Mouse (Mus musculus) kidney, embryonic 15.5 days (tissue): ENCODE results near the gene Slc38a9. TPM values are rescaled to one million over a fixed set of nuclear protein-coding genes. Genes with fewer than 3 reads are reported as not detected.

Source experiments
- ATAC-seq: fragments of 200-750 bp; cut with Nextera tagmentation; replicated peaks from 2 replicates; pipeline ENCODE4 v1.8.0; 2017; ENCODE audit warnings: moderate TSS enrichment; ENCODE audit not compliant: low FRiP score
- H3K27ac ChIP-seq: fragments of 300-500 bp; sonication (generic); 2 replicates; pipeline ENCODE4 v1.5.1; 2015; ENCODE audit warnings: mild to moderate bottlenecking, inconsistent platforms
- H3K27me3 ChIP-seq: fragments of 300-500 bp; sonication (generic); 2 replicates; pipeline ENCODE4 v1.6.1; 2015; ENCODE audit warnings: inconsistent platforms
- H3K36me3 ChIP-seq: fragments of 300-500 bp; sonication (generic); 2 replicates; pipeline ENCODE4 v1.6.1; 2015; ENCODE audit warnings: inconsistent platforms
- H3K4me1 ChIP-seq: fragments of 300-500 bp; sonication (generic); 2 replicates; pipeline ENCODE4 v1.6.1; 2015; ENCODE audit warnings: inconsistent platforms
- H3K4me2 ChIP-seq: fragments of 300-500 bp; sonication (generic); 2 replicates; pipeline ENCODE4 v1.6.1; 2015; ENCODE audit warnings: moderate library complexity, mild to moderate bottlenecking, inconsistent platforms
- H3K4me3 ChIP-seq: fragments of 300-500 bp; sonication (generic); replicated peaks from 2 replicates; pipeline ENCODE4 v1.5.1; 2015; ENCODE audit warnings: mild to moderate bottlenecking, inconsistent platforms
- H3K9ac ChIP-seq: fragments of 300-500 bp; sonication (generic); 2 replicates; pipeline ENCODE4 v1.6.1; 2015; ENCODE audit warnings: mild to moderate bottlenecking, inconsistent platforms
- H3K9me3 ChIP-seq: fragments of 300-500 bp; sonication (generic); replicated peaks from 2 replicates; pipeline ENCODE4 v1.6.1; 2016; ENCODE audit warnings: inconsistent platforms
- WGBS: fragments of 180-500 bp; shearing (Covaris S2); methylation state at CpG from one replicate; pipeline ENCODE4 v1.1.7; 2015; ENCODE audit warnings: mixed read lengths; 5-methylcytosine and 5-hydroxymethylcytosine counted together
- polyA plus RNA-seq: library from polyadenylated mRNA; unstranded; fragments of >200 nt; fragmentation: Nextera tagmentation; extraction: Ambion mirVana; gene quantifications from 2 replicates; pipeline ENCODE4 v1.2.1, GENCODE M21; 2015

Slc38a9 gene
- polyA plus RNA-seq, 1 experiment from 2014 or later, result 15.2 TPM

DNA sequence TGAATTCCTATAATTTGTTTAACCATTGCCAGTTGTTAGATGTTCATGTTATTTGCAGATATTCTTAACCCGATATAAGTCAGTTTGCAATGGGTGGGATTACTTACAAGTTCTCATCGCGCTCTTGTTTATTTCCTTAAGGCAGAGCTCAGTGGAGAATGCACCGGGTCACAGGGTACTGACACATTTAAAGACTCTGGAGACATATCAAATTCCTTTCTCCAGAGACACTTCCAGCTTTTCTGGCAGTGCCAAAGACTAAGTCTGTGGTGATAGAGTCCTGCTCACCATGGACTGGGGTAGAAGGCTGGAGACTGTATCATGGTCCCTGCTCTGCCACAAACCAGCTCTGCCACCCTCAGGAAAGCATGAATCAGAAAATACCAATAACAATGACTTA is 102.0 kb downstream of the Slc38a9 start:
- peaks cover 6% of the 10 kb centered on the region; the same call in 1 of the 2 replicates for H3K9me3 ChIP-seq
- no peaks in the 10 kb centered on the region; the same call in 1 of the 2 replicates for H3K36me3 ChIP-seq
- no peak overlapping the region for H3K9ac ChIP-seq
- H3K4me1 ChIP-seq, result peaks cover 40% of the 10 kb centered on the region
- WGBS, result 24% methylated on average over 4 of the region's 4 CpGs
- no peaks in the 10 kb centered on the region for H3K27me3 ChIP-seq
- peak overlapping the region; percentile 32; the same call in 1 of the 2 replicates for H3K27ac ChIP-seq
- H3K4me3 ChIP-seq, result no peak overlapping the region
- no peak overlapping the region for H3K4me2 ChIP-seq
- ATAC-seq, result peak; percentile 64

DNA sequence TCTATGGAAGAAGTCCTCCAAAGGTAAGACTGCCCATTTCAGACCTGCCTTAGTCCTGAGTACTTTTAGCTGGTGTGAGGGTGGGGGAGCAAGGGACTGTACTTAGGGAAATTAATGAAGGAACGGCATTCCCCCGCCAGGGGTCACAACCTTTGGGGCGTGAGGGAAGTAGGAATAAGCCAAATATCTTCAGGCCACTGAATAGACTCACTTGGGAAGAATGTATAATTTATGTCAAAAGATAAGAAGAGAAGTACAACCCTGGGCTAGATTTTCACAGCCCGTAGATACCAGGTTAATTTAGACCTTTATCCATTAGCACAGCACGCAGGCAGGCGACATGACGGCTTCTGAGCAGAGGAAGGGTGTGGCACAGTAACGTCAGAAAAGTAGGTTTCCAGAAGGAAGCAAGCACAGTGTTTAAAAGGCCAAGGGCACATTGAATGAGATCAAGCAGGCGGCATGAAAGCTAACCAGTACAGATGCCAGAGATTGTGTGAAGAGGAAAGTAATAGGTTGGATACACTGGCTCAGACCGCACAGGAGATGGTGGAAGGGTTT is 103.1 kb downstream of the Slc38a9 start:
- no peak for ATAC-seq
- H3K9ac ChIP-seq, result no peak overlapping the region
- 53% methylated on average over 10 of the region's 10 CpGs for WGBS
- no peaks in the 10 kb centered on the region; the same call in 1 of the 2 replicates for H3K36me3 ChIP-seq
- peak overlapping the region; percentile 78 for H3K27ac ChIP-seq
- H3K4me2 ChIP-seq, result no peak overlapping the region
- peaks cover 40% of the 10 kb centered on the region for H3K4me1 ChIP-seq
- H3K4me3 ChIP-seq, result no peak overlapping the region
- peaks cover 8% of the 10 kb centered on the region; the same call in 1 of the 2 replicates for H3K9me3 ChIP-seq
- H3K27me3 ChIP-seq, result no peaks in the 10 kb centered on the region

DNA sequence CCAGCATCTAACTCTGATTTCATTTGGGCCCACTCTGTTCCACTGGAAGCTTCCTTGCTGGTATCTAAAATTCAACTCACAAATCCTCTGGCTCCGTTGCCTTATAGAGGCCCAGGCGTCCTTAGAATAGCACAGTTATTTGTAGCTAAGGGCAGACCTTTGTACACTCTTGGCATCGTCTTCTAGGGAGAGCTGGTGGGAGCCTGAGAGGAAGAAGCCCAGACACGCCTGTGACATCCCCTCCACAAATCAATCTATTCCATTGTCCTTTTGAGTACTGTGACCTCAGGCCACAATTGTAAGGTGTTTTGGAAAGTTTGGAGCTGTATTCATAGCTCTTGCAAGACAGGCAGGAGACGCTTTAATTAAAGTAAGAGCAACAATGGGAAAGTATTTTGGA is 104.0 kb downstream of the Slc38a9 start:
- Histone ChIP-seq H3K4me1 (peaks cover 38% of the 10 kb centered on the region), H3K9me3 (peaks cover 8% of the 10 kb centered on the region; the same call in 1 of the 2 replicates), H3K9ac (no peak overlapping the region), H3K27ac (peak overlapping the region; percentile 78), H3K4me2 (no peak overlapping the region), H3K36me3 (no peaks in the 10 kb centered on the region; the same call in 1 of the 2 replicates), H3K27me3 (no peaks in the 10 kb centered on the region), H3K4me3 (no peak overlapping the region)
- WGBS, result 55% methylated on average over 5 of the region's 5 CpGs
- no peak for ATAC-seq

DNA sequence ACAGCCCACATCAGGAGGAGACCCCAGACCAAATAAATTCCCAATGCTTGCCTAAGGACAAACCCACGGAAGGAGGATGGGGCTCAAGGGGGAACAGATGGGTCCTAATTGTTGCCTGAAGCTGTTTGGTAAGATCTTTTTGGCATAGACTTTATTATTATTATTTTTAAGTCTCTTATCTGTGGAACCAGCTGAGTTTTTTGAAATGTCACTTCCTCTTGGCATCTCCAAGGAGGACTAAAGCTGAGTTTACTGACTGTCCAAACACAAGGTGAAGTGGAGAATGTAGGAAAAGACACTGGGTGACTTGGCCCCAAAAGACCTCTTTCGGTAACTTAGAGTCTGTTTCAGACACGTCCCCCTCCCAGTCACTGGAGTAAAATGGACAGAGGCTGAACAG is 105.1 kb downstream of the Slc38a9 start:
- peaks cover 34% of the 10 kb centered on the region for H3K4me1 ChIP-seq
- H3K27ac ChIP-seq, result no peak overlapping the region
- no peak overlapping the region for H3K4me2 ChIP-seq
- H3K36me3 ChIP-seq, result no peaks in the 10 kb centered on the region; the same call in 1 of the 2 replicates
- no peaks in the 10 kb centered on the region for H3K27me3 ChIP-seq
- no peak overlapping the region for H3K9ac ChIP-seq
- ATAC-seq, result no peak
- 87% methylated on average over 3 of the region's 3 CpGs for WGBS
- H3K4me3 ChIP-seq, result no peak overlapping the region
- peaks cover 8% of the 10 kb centered on the region; the same call in 1 of the 2 replicates for H3K9me3 ChIP-seq

DNA sequence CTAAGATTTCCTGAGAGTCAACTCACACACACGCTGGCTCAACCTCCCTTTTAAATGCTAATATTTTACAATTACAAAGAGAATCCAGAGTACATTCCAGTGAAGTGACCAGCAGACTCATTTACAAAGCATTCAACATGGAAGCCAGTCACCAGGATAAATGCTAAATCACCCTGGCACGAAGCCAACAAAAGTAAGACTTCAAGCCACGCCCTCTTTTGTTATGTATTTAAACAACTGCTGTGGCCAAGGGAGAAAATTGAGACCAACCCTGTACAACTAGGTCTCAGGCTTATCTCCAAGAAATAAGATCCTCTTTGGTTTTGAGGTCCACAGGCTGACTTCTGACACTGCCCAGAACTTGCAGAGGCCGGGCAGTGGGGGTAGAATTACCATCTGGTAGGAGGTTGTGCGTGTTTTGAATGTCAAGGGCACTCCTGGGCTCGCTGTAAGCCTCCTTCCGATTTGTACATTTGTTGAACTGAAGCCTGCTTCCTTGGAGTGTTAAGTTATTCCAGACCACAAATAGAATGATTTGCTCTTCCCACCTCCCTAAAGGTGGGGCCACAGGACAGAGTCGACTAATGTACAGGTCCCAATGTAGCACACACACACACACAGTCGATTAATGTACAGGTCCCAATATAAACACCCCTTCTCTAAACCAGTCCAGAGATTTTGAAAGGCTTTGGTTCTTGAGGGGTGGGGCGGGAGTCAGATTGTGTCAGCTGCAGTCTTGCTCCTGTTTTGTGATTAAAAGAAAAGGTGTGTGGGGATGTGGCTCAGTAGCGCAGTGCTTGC is 110.2 kb downstream of the Slc38a9 start:
- H3K27ac ChIP-seq, result peak overlapping the region; percentile 76
- peaks cover 8% of the 10 kb centered on the region; the same call in 1 of the 2 replicates for H3K9me3 ChIP-seq
- WGBS, result 33% methylated on average over 11 of the region's 11 CpGs
- no peak overlapping the region for H3K9ac ChIP-seq
- peak; percentile 70 for ATAC-seq
- H3K4me1 ChIP-seq, result peaks cover 17% of the 10 kb centered on the region
- no peaks in the 10 kb centered on the region for H3K27me3 ChIP-seq
- H3K4me2 ChIP-seq, result peak overlapping the region; percentile 20
- no peaks in the 10 kb centered on the region; the same call in 1 of the 2 replicates for H3K36me3 ChIP-seq
- H3K4me3 ChIP-seq, result no peak overlapping the region

DNA sequence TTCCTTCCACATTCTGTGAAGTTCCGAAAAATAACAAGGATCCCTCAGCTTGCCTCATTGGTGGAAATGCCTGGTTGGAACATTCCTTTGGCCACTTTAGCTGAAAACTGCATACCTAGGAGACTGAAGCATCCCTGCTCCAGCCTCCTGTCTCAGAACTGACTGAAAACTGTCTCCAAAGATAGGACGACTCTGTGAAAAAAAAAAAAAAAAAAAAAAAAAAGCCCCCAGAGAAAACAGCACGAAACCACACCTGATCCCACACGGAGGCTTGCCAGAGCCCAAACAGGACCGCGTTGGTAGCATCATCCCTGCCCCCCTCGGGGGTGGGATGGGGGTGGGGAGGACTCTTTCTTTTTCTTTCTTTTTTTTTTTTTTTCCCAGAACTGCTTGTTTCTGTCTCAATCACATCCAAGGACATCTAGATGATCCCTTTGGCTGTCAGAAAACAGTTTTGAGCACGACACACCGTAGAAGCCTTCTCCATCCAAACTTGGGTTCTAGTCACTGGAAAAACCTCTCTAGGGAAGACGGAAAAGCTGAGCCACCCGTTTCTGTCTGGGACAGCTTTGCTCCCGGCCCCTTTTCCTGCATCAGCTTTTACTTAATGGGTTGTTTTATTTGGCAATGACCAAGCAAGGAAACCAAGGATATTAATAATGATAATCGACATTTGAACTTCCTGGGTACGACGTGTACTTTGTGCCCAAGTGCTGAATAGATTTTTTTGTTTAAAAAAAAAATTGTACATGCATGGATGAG is 111.1 kb downstream of the Slc38a9 start:
- Histone ChIP-seq H3K27me3 (no peaks in the 10 kb centered on the region), H3K36me3 (no peaks in the 10 kb centered on the region; the same call in 1 of the 2 replicates), H3K9ac (no peak overlapping the region), H3K27ac (peak overlapping the region; percentile 34), H3K4me2 (peak overlapping the region; percentile 12; the same call in 1 of the 2 replicates), H3K4me3 (no peak overlapping the region), H3K9me3 (peaks cover 8% of the 10 kb centered on the region; the same call in 1 of the 2 replicates), H3K4me1 (peaks cover 17% of the 10 kb centered on the region)
- 39% methylated on average over 15 of the region's 15 CpGs for WGBS
- ATAC-seq, result no peak

DNA sequence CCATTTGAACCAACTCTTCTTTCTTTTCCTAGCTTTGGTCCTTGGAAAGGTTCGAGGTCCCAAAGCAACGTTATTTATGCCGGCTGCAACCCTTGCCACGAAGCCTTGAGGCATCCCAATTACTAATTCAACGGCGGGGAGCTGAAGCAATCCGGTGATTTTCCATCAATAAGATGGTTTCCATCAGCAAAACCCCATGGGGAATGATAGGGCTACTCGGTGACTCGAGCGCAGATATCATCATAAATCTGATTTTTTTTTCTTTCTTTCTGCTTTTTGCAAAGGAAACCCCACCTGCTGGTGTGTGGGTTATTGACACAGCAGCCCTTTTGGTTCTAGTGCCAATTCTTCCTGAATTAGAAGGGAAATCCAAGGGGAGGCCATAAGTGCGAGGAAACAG is 111.7 kb downstream of the Slc38a9 start:
- Histone ChIP-seq H3K27me3 (no peaks in the 10 kb centered on the region), H3K9ac (no peak overlapping the region), H3K4me2 (no peak overlapping the region), H3K9me3 (peaks cover 4% of the 10 kb centered on the region; the same call in 1 of the 2 replicates), H3K4me3 (no peak overlapping the region), H3K36me3 (no peaks in the 10 kb centered on the region; the same call in 1 of the 2 replicates), H3K27ac (0 out of 2 replicates have a peak overlapping the region, but pooled peaks have one; percentile 25), H3K4me1 (peaks cover 17% of the 10 kb centered on the region)
- ATAC-seq, result no peak
- 64% methylated on average over 11 of the region's 11 CpGs for WGBS

DNA sequence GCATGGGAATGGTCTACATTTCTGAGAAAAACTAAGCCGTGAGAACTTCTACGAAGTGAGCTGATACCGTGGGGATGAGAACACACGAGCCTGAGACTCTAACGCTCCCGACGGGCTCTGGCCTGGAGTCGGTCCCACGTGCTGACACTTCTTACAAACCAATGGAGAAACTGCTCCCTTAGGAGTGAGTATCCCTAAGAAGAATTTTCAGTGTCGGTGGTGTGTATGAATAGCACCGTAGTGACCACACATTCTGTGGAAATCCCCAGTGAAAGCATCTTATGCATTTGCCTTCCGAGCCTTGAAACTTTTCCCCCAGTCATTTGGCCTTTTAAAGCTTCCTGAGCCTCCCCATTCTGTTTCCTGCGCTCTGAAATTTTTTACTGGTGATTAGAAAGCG is 112.3 kb downstream of the Slc38a9 start:
- no peak for ATAC-seq
- Histone ChIP-seq H3K27ac (no peak overlapping the region), H3K9me3 (no peaks in the 10 kb centered on the region), H3K4me2 (no peak overlapping the region), H3K4me1 (peaks cover 17% of the 10 kb centered on the region), H3K27me3 (no peaks in the 10 kb centered on the region), H3K4me3 (no peak overlapping the region), H3K9ac (no peak overlapping the region), H3K36me3 (no peaks in the 10 kb centered on the region)
- WGBS, result 78% methylated on average over 14 of the region's 14 CpGs

DNA sequence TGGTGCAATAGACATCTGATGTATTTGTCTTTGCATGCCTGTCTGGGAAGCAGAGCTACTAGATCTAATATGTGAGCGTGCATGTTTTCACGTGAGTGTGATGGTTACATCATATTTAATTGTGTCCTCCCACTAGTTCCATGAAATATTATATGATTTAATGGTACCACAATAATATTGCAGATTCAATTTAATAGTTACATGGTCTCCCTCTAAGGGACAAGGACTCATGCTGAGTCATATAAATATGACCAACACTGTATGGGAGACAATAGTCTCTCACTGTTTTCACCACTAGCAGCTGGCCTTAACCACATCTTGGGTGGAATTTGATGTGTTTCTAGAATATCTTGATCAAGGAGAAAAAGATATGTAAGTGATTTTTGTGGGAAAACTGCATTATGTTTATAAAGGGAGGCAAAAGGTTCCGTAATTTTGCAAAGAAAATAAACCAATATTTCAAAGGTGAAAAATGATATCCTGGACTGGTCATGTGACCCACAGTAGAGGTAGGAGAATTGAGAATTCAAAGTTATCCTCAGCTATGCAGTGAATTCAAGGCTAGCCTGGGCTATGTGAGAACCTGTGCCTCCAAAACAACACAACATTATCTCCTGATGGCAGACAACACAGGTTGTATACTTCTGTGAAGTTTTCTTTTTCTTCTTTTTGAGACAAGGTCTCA is 113.6 kb downstream of the Slc38a9 start:
- Histone ChIP-seq H3K36me3 (no peaks in the 10 kb centered on the region), H3K4me3 (no peak overlapping the region), H3K27me3 (no peaks in the 10 kb centered on the region), H3K9ac (no peak overlapping the region), H3K4me2 (no peak overlapping the region), H3K9me3 (no peaks in the 10 kb centered on the region), H3K4me1 (peaks cover 17% of the 10 kb centered on the region), H3K27ac (no peak overlapping the region)
- ATAC-seq, result no peak
- 86% methylated on average over 3 of the region's 3 CpGs for WGBS

DNA sequence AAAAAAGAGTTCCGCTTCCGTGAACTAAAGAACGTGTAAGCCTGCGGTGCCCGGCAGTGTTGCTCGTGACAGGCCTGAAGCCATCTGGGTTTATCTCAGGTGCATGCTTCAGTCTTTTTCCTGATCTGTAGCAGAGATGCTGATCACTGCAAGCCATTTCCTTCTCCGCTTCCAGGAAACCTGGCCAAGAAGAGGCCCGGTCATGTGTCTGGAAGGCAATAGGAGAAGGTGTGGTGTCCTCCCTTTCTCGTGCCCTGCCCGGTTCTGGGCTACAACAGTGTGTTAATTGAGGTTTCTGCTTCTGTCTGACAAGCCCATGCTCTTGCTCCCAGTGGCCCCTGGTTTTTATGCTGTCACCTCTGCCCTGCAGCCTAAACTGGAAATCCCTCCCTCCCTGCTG is 115.3 kb downstream of the Slc38a9 start:
- H3K27ac ChIP-seq, result no peak overlapping the region
- ATAC-seq, result no peak
- H3K36me3 ChIP-seq, result no peaks in the 10 kb centered on the region
- no peak overlapping the region for H3K9ac ChIP-seq
- 75% methylated on average over 10 of the region's 10 CpGs for WGBS
- H3K9me3 ChIP-seq, result no peaks in the 10 kb centered on the region
- no peak overlapping the region for H3K4me2 ChIP-seq
- H3K4me1 ChIP-seq, result peaks cover 10% of the 10 kb centered on the region
- no peak overlapping the region for H3K4me3 ChIP-seq
- no peaks in the 10 kb centered on the region for H3K27me3 ChIP-seq

DNA sequence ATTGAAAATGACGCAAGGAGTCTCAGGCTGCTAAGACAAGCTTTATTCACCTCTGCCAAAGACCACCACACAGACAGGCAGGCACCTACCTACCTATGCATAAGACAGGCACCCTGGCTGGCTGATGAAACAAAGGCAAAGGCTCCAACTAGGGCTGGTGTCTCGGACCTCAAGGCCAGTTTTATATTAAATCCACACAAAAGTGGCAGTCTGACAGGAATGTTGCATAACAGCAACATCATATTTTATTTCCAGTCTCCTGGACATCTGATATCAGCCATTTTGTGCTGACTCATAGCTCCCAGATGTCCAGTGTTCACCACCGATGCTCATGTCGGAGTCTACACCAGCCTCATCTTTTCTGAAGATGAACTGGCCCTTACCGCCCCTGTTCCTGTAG is 117.9 kb downstream of the Slc38a9 start:
- H3K4me1 ChIP-seq, result no peaks in the 10 kb centered on the region
- no peak overlapping the region for H3K27ac ChIP-seq
- H3K9me3 ChIP-seq, result no peaks in the 10 kb centered on the region
- WGBS, result 83% methylated on average over 5 of the region's 5 CpGs
- no peak overlapping the region for H3K4me2 ChIP-seq
- no peak overlapping the region for H3K9ac ChIP-seq
- ATAC-seq, result no peak
- no peaks in the 10 kb centered on the region for H3K36me3 ChIP-seq
- H3K27me3 ChIP-seq, result no peaks in the 10 kb centered on the region
- no peak overlapping the region for H3K4me3 ChIP-seq
